Mouse (Mus musculus) neural tube, embryonic 15.5 days (tissue): ENCODE data around the gene Hist1h2aa. TPM values are rescaled to one million over a fixed set of nuclear protein-coding genes. Genes with fewer than 3 reads are reported as not detected.
A peak's percentile ranks its signal among the peaks of the same experiment; 100 is the strongest.

Experiments used
- ATAC-seq: fragments of 200-750 bp; cut with Nextera tagmentation; 2 replicates; pipeline ENCODE4 v1.8.0; 2017; ENCODE audit warnings: mild to moderate bottlenecking, moderate TSS enrichment, moderate library complexity; ENCODE audit not compliant: low FRiP score
- H3K27ac ChIP-seq: fragments of 300-500 bp; sonication (generic); replicated peaks from 2 replicates; pipeline ENCODE4 v1.5.1; 2015; ENCODE audit warnings: mild to moderate bottlenecking, inconsistent platforms
- H3K27me3 ChIP-seq: fragments of 300-500 bp; sonication (generic); replicated peaks from 2 replicates; pipeline ENCODE4 v1.6.1; 2015; ENCODE audit warnings: inconsistent platforms
- H3K36me3 ChIP-seq: fragments of 300-500 bp; sonication (generic); 2 replicates; pipeline ENCODE4 v1.6.1; 2015; ENCODE audit warnings: inconsistent platforms
- H3K4me1 ChIP-seq: fragments of 300-500 bp; sonication (generic); 2 replicates; pipeline ENCODE4 v1.6.1; 2015; ENCODE audit warnings: inconsistent platforms
- H3K4me2 ChIP-seq: fragments of 300-500 bp; sonication (generic); 2 replicates; pipeline ENCODE4 v1.6.1; 2015; ENCODE audit warnings: inconsistent platforms, mild to moderate bottlenecking, moderate library complexity
- H3K4me3 ChIP-seq: fragments of 300-500 bp; sonication (generic); replicated peaks from 2 replicates; pipeline ENCODE4 v1.5.1; 2015; ENCODE audit warnings: mild to moderate bottlenecking, inconsistent platforms
- H3K9ac ChIP-seq: fragments of 300-500 bp; sonication (generic); replicated peaks from 2 replicates; pipeline ENCODE4 v1.6.1; 2015; ENCODE audit warnings: mild to moderate bottlenecking, inconsistent platforms
- H3K9me3 ChIP-seq: fragments of 300-500 bp; sonication (generic); replicated peaks from 2 replicates; pipeline ENCODE4 v1.6.1; 2016; ENCODE audit warnings: inconsistent platforms
- WGBS: fragments of 180-500 bp; shearing (Covaris S2); methylation state at CpG from one replicate; pipeline ENCODE4 v1.1.7; 2015; ENCODE audit warnings: mixed read lengths; 5-methylcytosine and 5-hydroxymethylcytosine counted together
- microRNA-seq: library from miRNA; unstranded; fragments of <30 nt; microRNA quantifications from one replicate; pipeline ENCODE4, GENCODE M21; 2017
- polyA plus RNA-seq: library from polyadenylated mRNA; unstranded; fragments of >200 nt; fragmentation: Nextera tagmentation; extraction: Ambion mirVana; gene quantifications from 2 replicates; pipeline ENCODE4 v1.2.1, GENCODE M21; 2015

Hist1h2aa gene
- polyA plus RNA-seq, 1 experiment from 2014 or later, result not detected

GRCm38 (mm10) chr13:23949484-23950246, 15.4 kb downstream of the Hist1h2aa start:
- WGBS, result 29% methylated on average over 14 of the region's 14 CpGs
- peak; percentile 81 for ATAC-seq
- H3K27me3 ChIP-seq, result no peaks in the 10 kb centered on the region
- H3K9me3 ChIP-seq, result no peaks in the 10 kb centered on the region
- no peaks in the 10 kb centered on the region for H3K36me3 ChIP-seq
- H3K9ac ChIP-seq, result no peak overlapping the region
- H3K4me3 ChIP-seq, result no peak overlapping the region
- H3K27ac ChIP-seq, result peak overlapping the region; percentile 43; the same call in 1 of the 2 replicates
- no peak overlapping the region for H3K4me2 ChIP-seq
- H3K4me1 ChIP-seq, result peaks cover 4% of the 10 kb centered on the region; the same call in 1 of the 2 replicates

GRCm38 (mm10) chr13:23950928-23951327, 16.7 kb downstream of the Hist1h2aa start:
- no peak overlapping the region for H3K27ac ChIP-seq
- ATAC-seq, result no peak
- H3K27me3 ChIP-seq, result no peaks in the 10 kb centered on the region
- 74% methylated on average over 3 of the region's 3 CpGs for WGBS
- H3K36me3 ChIP-seq, result no peaks in the 10 kb centered on the region
- H3K4me3 ChIP-seq, result no peak overlapping the region
- no peak overlapping the region for H3K4me2 ChIP-seq
- peaks cover 4% of the 10 kb centered on the region; the same call in 1 of the 2 replicates for H3K4me1 ChIP-seq
- no peaks in the 10 kb centered on the region for H3K9me3 ChIP-seq
- H3K9ac ChIP-seq, result no peak overlapping the region

GRCm38 (mm10) chr13:23959776-23960175, 25.5 kb downstream of the Hist1h2aa start:
- 23% methylated on average over 2 of the region's 2 CpGs for WGBS
- Histone ChIP-seq H3K4me1 (0 out of 2 replicates have a peak, but pooled peaks cover 2% of the 10 kb centered on the region), H3K9ac (no peak overlapping the region), H3K27me3 (no peaks in the 10 kb centered on the region), H3K4me3 (no peak overlapping the region), H3K27ac (no peak overlapping the region), H3K9me3 (no peaks in the 10 kb centered on the region), H3K36me3 (no peaks in the 10 kb centered on the region), H3K4me2 (no peak overlapping the region)
- no peak for ATAC-seq

GRCm38 (mm10) chr13:23964909-23965308, 30.6 kb downstream of the Hist1h2aa start:
- Histone ChIP-seq H3K9ac (no peak overlapping the region), H3K9me3 (no peaks in the 10 kb centered on the region), H3K27ac (no peak overlapping the region), H3K4me1 (no peaks in the 10 kb centered on the region), H3K27me3 (no peaks in the 10 kb centered on the region), H3K36me3 (no peaks in the 10 kb centered on the region), H3K4me3 (no peak overlapping the region), H3K4me2 (no peak overlapping the region)
- 91% methylated on average over 2 of the region's 2 CpGs for WGBS
- no peak for ATAC-seq

DNA sequence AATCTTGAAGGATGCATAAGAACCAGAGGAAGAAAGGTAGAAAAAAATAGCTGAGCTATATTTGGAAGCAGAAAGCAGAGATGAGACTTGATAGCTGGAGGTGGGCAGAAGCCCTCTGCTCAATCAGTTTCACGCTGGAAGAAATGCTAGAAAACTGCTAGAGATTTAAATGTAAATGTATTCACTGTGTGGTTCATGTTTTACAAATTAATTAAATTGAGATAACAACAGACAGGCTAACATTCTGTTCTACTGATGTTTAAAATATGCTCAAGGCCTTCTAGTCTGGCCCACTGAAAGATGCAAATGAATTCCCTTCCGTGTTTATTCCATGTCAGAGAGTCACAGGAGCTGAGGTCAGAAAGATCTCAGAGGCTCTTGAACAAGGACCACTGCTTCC, 37.6 kb downstream of the Hist1h2aa start:
- Histone ChIP-seq H3K27ac (no peak overlapping the region), H3K9ac (no peak overlapping the region), H3K4me2 (no peak overlapping the region), H3K4me3 (no peak overlapping the region), H3K9me3 (no peaks in the 10 kb centered on the region), H3K36me3 (no peaks in the 10 kb centered on the region), H3K27me3 (no peaks in the 10 kb centered on the region), H3K4me1 (no peaks in the 10 kb centered on the region)
- no peak for ATAC-seq
- WGBS, result 51% methylated on average over 2 of the region's 2 CpGs

- no peak overlapping the region for H3K27ac ChIP-seq
- no peak overlapping the region for H3K9ac ChIP-seq
- H3K27me3 ChIP-seq, result no peaks in the 10 kb centered on the region
- 72% methylated on average over 5 of the region's 5 CpGs for WGBS
- no peaks in the 10 kb centered on the region for H3K36me3 ChIP-seq
- no peak for ATAC-seq
- H3K4me2 ChIP-seq, result no peak overlapping the region
- H3K9me3 ChIP-seq, result no peaks in the 10 kb centered on the region
- no peak overlapping the region for H3K4me3 ChIP-seq
- H3K4me1 ChIP-seq, result no peaks in the 10 kb centered on the region
These were observed 38.0 kb downstream of the Hist1h2aa start for GRCm38 (mm10) chr13:23972271-23972670.

Small RNA genes lying within 50 kb of the gene (microRNA-seq; reads per million reads assigned to microRNA genes)
- not detected for gene Gm44344

Other genes with a start within 250 kb of the Hist1h2aa start
- not detected in 2 replicates for gene Hist1h1t, start 238.6 kb upstream of the Hist1h2aa start, polyA plus RNA-seq
- 2.7 and 2.8 TPM in 2 replicates for gene Hist1h4c, start 236.0 kb upstream of the Hist1h2aa start, polyA plus RNA-seq
- 3.7 and 4.6 TPM in 2 replicates for gene Hfe, start 223.6 kb upstream of the Hist1h2aa start, polyA plus RNA-seq
- gene Hist1h1c, start 195.7 kb upstream of the Hist1h2aa start, polyA plus RNA-seq, result 7.4 and 13.8 TPM in 2 replicates
- gene Hist1h3c, start 188.9 kb upstream of the Hist1h2aa start, polyA plus RNA-seq, result 0.78 and 2.4 TPM in 2 replicates
- gene Hist1h2bb, start 187.7 kb upstream of the Hist1h2aa start, polyA plus RNA-seq, result 0.83 TPM in 1 of 2 replicates, not detected in the other
- 3.0 and 12.1 TPM in 2 replicates for gene Hist1h2ab, start 183.3 kb upstream of the Hist1h2aa start, polyA plus RNA-seq
- 1.2 and 2.0 TPM in 2 replicates for gene Hist1h3b, start 182.2 kb upstream of the Hist1h2aa start, polyA plus RNA-seq
- gene Hist1h4b, start 177.4 kb upstream of the Hist1h2aa start, polyA plus RNA-seq, result 1.0 and 2.6 TPM in 2 replicates
- gene Hist1h4a, start 173.2 kb upstream of the Hist1h2aa start, polyA plus RNA-seq, result not detected in 2 replicates
- gene Hist1h3a, start 172.1 kb upstream of the Hist1h2aa start, polyA plus RNA-seq, result 1.4 and 2.3 TPM in 2 replicates
- gene Hist1h1a, start 170.8 kb upstream of the Hist1h2aa start, polyA plus RNA-seq, result 0.44 and 0.60 TPM in 2 replicates
- gene Trim38, start 164.5 kb upstream of the Hist1h2aa start, polyA plus RNA-seq, result 0.09 TPM in 1 of 2 replicates, not detected in the other
- not detected in 2 replicates for gene Slc17a2, start 127.5 kb upstream of the Hist1h2aa start, polyA plus RNA-seq
- 0.08 TPM in 1 of 2 replicates, not detected in the other for gene Slc17a3, start 95.0 kb upstream of the Hist1h2aa start, polyA plus RNA-seq
- gene Slc17a1, start 66.7 kb upstream of the Hist1h2aa start, polyA plus RNA-seq, result not detected in 2 replicates
- gene Slc17a4, start 19.5 kb upstream of the Hist1h2aa start, polyA plus RNA-seq, result 0.15 and 1.1 TPM in 2 replicates
- gene Hist1h2ba, start 306 bp upstream of the Hist1h2aa start, polyA plus RNA-seq, result not detected in 2 replicates
- 0.77 and 1.3 TPM in 2 replicates for gene Scgn, start 56.8 kb downstream of the Hist1h2aa start, polyA plus RNA-seq